Mouse (Mus musculus) liver, embryonic 12.5 days (tissue): ENCODE results near the gene Uvrag. TPM values are rescaled to one million over a fixed set of nuclear protein-coding genes. Genes with fewer than 3 reads are reported as not detected.
A peak's percentile ranks its signal among the peaks of the same experiment; 100 is the strongest.

ENCODE experiments used
- ATAC-seq: fragments of 200-750 bp; cut with Nextera tagmentation; 2 replicates; pipeline ENCODE4 v1.8.0; 2017; ENCODE audit warnings: moderate number of reproducible peaks, mild to moderate bottlenecking, moderate library complexity
- H3K27ac ChIP-seq: fragments of 300-500 bp; sonication (generic); 2 replicates; pipeline ENCODE4 v1.5.1; 2016; ENCODE audit warnings: mild to moderate bottlenecking
- H3K27me3 ChIP-seq: fragments of 300-500 bp; sonication (generic); replicated peaks from 2 replicates; pipeline ENCODE4 v1.6.1; 2016; ENCODE audit warnings: mild to moderate bottlenecking, moderate library complexity
- H3K36me3 ChIP-seq: fragments of 300-500 bp; sonication (generic); 2 replicates; pipeline ENCODE4 v1.6.1; 2016; ENCODE audit warnings: mild to moderate bottlenecking, moderate library complexity
- H3K4me1 ChIP-seq: fragments of 300-500 bp; sonication (generic); 2 replicates; pipeline ENCODE4 v1.6.1; 2016
- H3K4me2 ChIP-seq: fragments of 300-500 bp; sonication (generic); 2 replicates; pipeline ENCODE4 v1.6.1; 2016; ENCODE audit warnings: mild to moderate bottlenecking, moderate library complexity
- H3K4me3 ChIP-seq: fragments of 300-500 bp; sonication (generic); 2 replicates; pipeline ENCODE4 v1.5.1; 2016; ENCODE audit warnings: mild to moderate bottlenecking, moderate library complexity
- H3K9ac ChIP-seq: fragments of 300-500 bp; sonication (generic); 2 replicates; pipeline ENCODE4 v1.6.1; 2016; ENCODE audit warnings: mild to moderate bottlenecking, moderate library complexity
- H3K9me3 ChIP-seq: fragments of 300-500 bp; sonication (generic); replicated peaks from 2 replicates; pipeline ENCODE4 v1.6.1; 2016; ENCODE audit warnings: mild to moderate bottlenecking, moderate library complexity
- WGBS: fragments of 180-500 bp; shearing (Covaris S2); methylation state at CpG from one replicate; pipeline ENCODE4 v1.1.7; 2016; ENCODE audit not compliant: insufficient replicate concordance; 5-methylcytosine and 5-hydroxymethylcytosine counted together
- polyA plus RNA-seq: library from polyadenylated mRNA; unstranded; fragments of >200 nt; fragmentation: Nextera tagmentation; extraction: Ambion mirVana; gene quantifications from 2 replicates; pipeline ENCODE4 v1.2.1, GENCODE M21; 2016

Gene Uvrag
- polyA plus RNA-seq, 1 experiment from 2014 or later: 15.1 TPM

- ATAC-seq: no peak
- Histone ChIP-seq H3K36me3 (no peaks in the 10 kb centered on the region), H3K4me3 (no peak overlapping the region), H3K9me3 (no peaks in the 10 kb centered on the region), H3K9ac (no peak overlapping the region), H3K4me1 (peaks cover 18% of the 10 kb centered on the region), H3K4me2 (no peak overlapping the region), H3K27ac (no peak overlapping the region), H3K27me3 (peaks cover 21% of the 10 kb centered on the region)
- whole genome bisulfite sequencing: 49% methylated on average over 9 of the region's 9 CpGs
Measured at GRCm38 (mm10) chr7:98863969-98864718, 276.8 kb downstream of the Uvrag start.

- H3K4me1 ChIP-seq: peaks cover 11% of the 10 kb centered on the region
- 58% methylated on average over 5 of the region's 5 CpGs for WGBS
- H3K27me3 ChIP-seq: peaks cover 10% of the 10 kb centered on the region; the same call in 1 of the 2 replicates
- no peak overlapping the region for H3K4me3 ChIP-seq
- H3K9me3 ChIP-seq: no peaks in the 10 kb centered on the region
- ATAC-seq: no peak
- H3K9ac ChIP-seq: no peak overlapping the region
- H3K36me3 ChIP-seq: no peaks in the 10 kb centered on the region
- H3K27ac ChIP-seq: no peak overlapping the region
- no peak overlapping the region for H3K4me2 ChIP-seq
Measured at GRCm38 (mm10) chr7:98862994-98863393, 277.9 kb downstream of the Uvrag start.

- no peaks in the 10 kb centered on the region for H3K36me3 ChIP-seq
- 45% methylated on average over 2 of the region's 2 CpGs for WGBS
- H3K27ac ChIP-seq: no peak overlapping the region
- ATAC-seq: no peak
- H3K4me1 ChIP-seq: peaks cover 15% of the 10 kb centered on the region
- peaks cover 8% of the 10 kb centered on the region; the same call in 1 of the 2 replicates for H3K27me3 ChIP-seq
- no peak overlapping the region for H3K4me3 ChIP-seq
- H3K9ac ChIP-seq: no peak overlapping the region
- no peak overlapping the region for H3K4me2 ChIP-seq
- H3K9me3 ChIP-seq: no peaks in the 10 kb centered on the region
Measured at GRCm38 (mm10) chr7:98861002-98861401, 279.9 kb downstream of the Uvrag start.

- Histone ChIP-seq H3K4me3 (no peak overlapping the region), H3K36me3 (no peaks in the 10 kb centered on the region), H3K9ac (no peak overlapping the region), H3K9me3 (no peaks in the 10 kb centered on the region), H3K27ac (0 out of 2 replicates have a peak overlapping the region, but pooled peaks have one; percentile 8), H3K4me2 (no peak overlapping the region), H3K27me3 (no peaks in the 10 kb centered on the region; the same call in 1 of the 2 replicates), H3K4me1 (peaks cover 15% of the 10 kb centered on the region)
- no peak for ATAC-seq
- 10% methylated on average over 3 of the region's 3 CpGs for WGBS
Measured at GRCm38 (mm10) chr7:98857094-98857493, 283.8 kb downstream of the Uvrag start.

DNA sequence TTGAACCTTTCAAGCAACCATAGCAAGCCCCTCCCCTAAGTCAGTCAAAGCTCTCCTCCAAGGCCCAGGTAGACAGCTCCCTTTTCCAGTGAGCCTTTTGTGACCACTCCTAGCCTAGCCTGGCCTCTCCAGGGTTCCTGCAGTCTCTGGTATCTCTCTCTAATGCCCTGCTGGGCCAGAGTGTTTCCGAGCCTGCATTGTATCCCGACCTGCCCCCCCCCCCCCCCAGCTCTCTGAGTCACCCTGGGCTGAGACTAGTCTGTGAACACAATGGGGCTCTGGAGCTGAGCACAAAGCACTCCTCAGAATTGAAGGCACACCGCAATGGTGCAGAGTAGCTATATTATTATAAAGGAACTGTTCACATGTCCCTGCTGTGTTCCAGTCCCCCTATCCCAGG lies 284.8 kb downstream of the Uvrag start:
- no peak for ATAC-seq
- WGBS: 39% methylated on average over 3 of the region's 3 CpGs
- peaks cover 15% of the 10 kb centered on the region for H3K4me1 ChIP-seq

GRCm38 (mm10) chr7:98855388-98855787 lies 285.6 kb downstream of the Uvrag start:
- no peak for ATAC-seq
- 16% methylated on average over 2 of the region's 2 CpGs for WGBS
- Histone ChIP-seq H3K9ac (no peak overlapping the region), H3K27ac (no peak overlapping the region), H3K4me3 (no peak overlapping the region), H3K4me1 (peaks cover 16% of the 10 kb centered on the region), H3K4me2 (no peak overlapping the region), H3K9me3 (no peaks in the 10 kb centered on the region), H3K36me3 (no peaks in the 10 kb centered on the region), H3K27me3 (no peaks in the 10 kb centered on the region)

More for the DNA sequence above, 284.8 kb downstream of the Uvrag start:
- H3K27ac ChIP-seq: no peak overlapping the region
- H3K9ac ChIP-seq: no peak overlapping the region
- H3K4me2 ChIP-seq: no peak overlapping the region
- H3K27me3 ChIP-seq: no peaks in the 10 kb centered on the region
- H3K36me3 ChIP-seq: no peaks in the 10 kb centered on the region
- no peaks in the 10 kb centered on the region for H3K9me3 ChIP-seq
- H3K4me3 ChIP-seq: no peak overlapping the region

- Histone ChIP-seq H3K36me3 (no peaks in the 10 kb centered on the region), H3K9me3 (no peaks in the 10 kb centered on the region), H3K9ac (no peak overlapping the region), H3K27me3 (no peaks in the 10 kb centered on the region), H3K4me2 (no peak overlapping the region), H3K27ac (no peak overlapping the region), H3K4me3 (no peak overlapping the region), H3K4me1 (peaks cover 23% of the 10 kb centered on the region)
- 74% methylated on average over 6 of the region's 6 CpGs for WGBS
- ATAC-seq: no peak
Measured at GRCm38 (mm10) chr7:98853806-98854205, 287.1 kb downstream of the Uvrag start.

DNA sequence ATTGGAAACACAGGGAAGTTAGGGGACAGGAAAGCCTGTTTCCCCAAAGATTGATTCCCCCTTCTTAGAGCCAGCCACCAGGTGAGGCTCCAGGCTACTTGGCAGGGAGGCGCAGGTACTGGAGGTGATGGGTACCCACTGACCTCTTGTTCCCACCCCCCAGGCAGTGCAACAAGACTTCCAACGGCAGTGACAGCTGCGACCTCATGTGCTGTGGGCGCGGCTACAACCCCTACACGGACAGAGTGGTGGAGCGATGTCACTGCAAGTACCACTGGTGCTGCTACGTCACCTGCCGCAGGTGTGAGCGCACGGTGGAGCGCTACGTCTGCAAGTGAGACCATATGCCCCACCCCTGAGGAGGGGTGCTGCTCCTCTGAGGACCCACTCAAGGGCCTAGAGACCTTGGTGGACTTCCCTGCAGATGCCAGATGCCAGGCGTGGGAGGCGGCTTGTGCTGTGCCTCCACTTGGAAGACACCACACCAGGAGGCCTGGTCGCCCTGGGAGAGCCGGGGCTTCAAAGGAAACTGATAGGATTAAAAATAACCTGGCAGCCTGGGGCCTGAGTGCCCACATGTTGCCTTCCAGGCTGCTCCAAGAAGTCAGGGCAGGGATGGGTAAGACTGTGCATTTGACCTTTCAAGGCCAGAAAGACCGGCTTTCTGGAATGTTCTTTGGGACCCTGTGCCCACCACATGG lies 287.8 kb downstream of the Uvrag start:
- H3K27ac ChIP-seq: no peak overlapping the region
- H3K4me1 ChIP-seq: peaks cover 28% of the 10 kb centered on the region
- ATAC-seq: no peak

DNA sequence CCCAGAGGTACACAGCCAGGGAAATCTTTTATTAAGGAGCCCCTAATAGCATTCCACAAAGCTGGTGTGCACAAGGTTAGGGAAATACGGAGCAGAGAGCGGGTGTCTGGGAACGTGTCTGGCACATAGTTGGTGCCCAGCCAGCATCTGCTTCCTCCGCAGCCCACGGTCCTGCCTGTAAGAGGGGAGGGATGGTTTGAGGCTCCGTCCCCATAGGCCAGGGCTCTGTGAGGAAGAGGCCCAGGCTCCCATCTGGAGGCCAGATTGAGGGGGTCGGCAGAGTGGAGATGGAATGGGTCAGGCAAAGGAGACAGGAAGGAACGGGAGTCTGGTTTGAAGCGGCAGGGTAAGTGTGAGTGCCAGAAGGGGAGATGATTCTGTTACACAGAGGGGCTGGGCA lies 289.7 kb downstream of the Uvrag start:
- Histone ChIP-seq H3K4me3 (no peak overlapping the region), H3K36me3 (no peaks in the 10 kb centered on the region), H3K27ac (no peak overlapping the region), H3K9me3 (no peaks in the 10 kb centered on the region), H3K27me3 (peaks cover 12% of the 10 kb centered on the region), H3K4me1 (peaks cover 13% of the 10 kb centered on the region), H3K4me2 (no peak overlapping the region), H3K9ac (no peak overlapping the region)
- ATAC-seq: no peak
- 60% methylated on average over 9 of the region's 9 CpGs for WGBS

More for the DNA sequence above, 287.8 kb downstream of the Uvrag start:
- no peak overlapping the region for H3K4me3 ChIP-seq
- H3K9me3 ChIP-seq: no peaks in the 10 kb centered on the region
- no peaks in the 10 kb centered on the region for H3K36me3 ChIP-seq
- no peaks in the 10 kb centered on the region for H3K27me3 ChIP-seq
- H3K4me2 ChIP-seq: no peak overlapping the region
- WGBS: 79% methylated on average over 18 of the region's 18 CpGs
- H3K9ac ChIP-seq: no peak overlapping the region

DNA sequence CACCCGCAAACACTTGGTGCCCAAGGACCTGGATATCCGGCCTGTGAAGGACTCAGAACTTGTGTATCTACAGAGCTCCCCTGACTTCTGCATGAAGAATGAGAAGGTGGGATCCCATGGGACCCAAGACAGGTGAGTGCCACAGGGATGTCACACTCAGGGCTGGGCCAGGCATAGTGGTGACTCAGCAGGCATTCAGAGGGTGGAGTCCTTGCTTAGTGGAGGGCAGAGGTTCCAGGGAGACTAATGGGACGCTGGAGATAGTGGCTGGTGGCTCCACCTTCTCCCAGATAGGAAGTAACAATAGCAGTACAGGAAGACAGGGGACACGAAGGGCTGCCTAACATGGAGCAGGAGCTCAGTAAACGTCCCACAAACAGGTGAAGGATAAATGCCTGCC lies 290.6 kb downstream of the Uvrag start:
- no peak overlapping the region for H3K27ac ChIP-seq
- ATAC-seq: no peak
- no peak overlapping the region for H3K4me2 ChIP-seq
- no peaks in the 10 kb centered on the region for H3K36me3 ChIP-seq
- H3K9me3 ChIP-seq: no peaks in the 10 kb centered on the region
- peaks cover 13% of the 10 kb centered on the region for H3K4me1 ChIP-seq
- H3K4me3 ChIP-seq: no peak overlapping the region
- H3K9ac ChIP-seq: no peak overlapping the region
- WGBS: 55% methylated on average over 5 of the region's 5 CpGs
- H3K27me3 ChIP-seq: peaks cover 13% of the 10 kb centered on the region

GRCm38 (mm10) chr7:98848899-98849640 lies 291.9 kb downstream of the Uvrag start:
- Histone ChIP-seq H3K4me3 (no peak overlapping the region), H3K4me1 (peaks cover 13% of the 10 kb centered on the region), H3K36me3 (no peaks in the 10 kb centered on the region), H3K9ac (no peak overlapping the region), H3K27ac (0 out of 2 replicates have a peak overlapping the region, but pooled peaks have one; percentile 5), H3K4me2 (no peak overlapping the region), H3K27me3 (peaks cover 17% of the 10 kb centered on the region), H3K9me3 (no peaks in the 10 kb centered on the region)
- peak; percentile 60 for ATAC-seq
- WGBS: 41% methylated on average over 8 of the region's 8 CpGs

- Histone ChIP-seq H3K9me3 (no peaks in the 10 kb centered on the region), H3K36me3 (no peaks in the 10 kb centered on the region), H3K4me2 (no peak overlapping the region), H3K4me3 (no peak overlapping the region), H3K4me1 (peaks cover 8% of the 10 kb centered on the region; the same call in 1 of the 2 replicates), H3K27ac (no peak overlapping the region), H3K9ac (no peak overlapping the region), H3K27me3 (peaks cover 71% of the 10 kb centered on the region)
- no peak for ATAC-seq
- 24% methylated on average over 7 of the region's 7 CpGs for WGBS
Measured at GRCm38 (mm10) chr7:98843649-98844048, 297.3 kb downstream of the Uvrag start.
